In the genomic region with DNA sequence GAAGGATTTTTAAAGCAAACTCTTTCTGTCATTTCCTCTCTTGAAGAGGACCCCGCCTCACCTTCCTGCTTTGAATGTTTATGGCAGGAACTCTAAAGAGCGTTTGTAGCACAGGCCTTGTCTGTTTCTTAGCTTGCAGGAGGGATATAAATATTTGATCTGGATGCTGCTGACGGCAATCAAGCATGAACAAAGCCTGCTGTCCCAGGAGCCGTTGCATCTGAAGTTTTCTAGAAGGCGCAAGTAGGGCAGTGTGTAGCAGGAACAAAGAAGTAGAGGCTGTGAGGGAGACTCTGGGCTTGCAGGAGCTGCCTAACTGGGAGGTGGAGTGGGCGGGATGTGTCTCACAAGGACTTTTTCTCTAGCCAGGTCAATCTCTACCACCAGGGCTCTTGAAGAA, we compare ENCODE assay signal across 24 mouse cellular contexts. TPM values are rescaled to one million over a fixed set of nuclear protein-coding genes. Genes with fewer than 3 reads are reported as not detected.
DNase-seq lines count a peak whose midpoint lies in the region; ATAC-seq and TF ChIP-seq lines count a peak whose summit lies in the region.
"Had no signal": no experiment of that assay in that cellular context is flagged by ENCODE, and none has a peak within 500 bp of the region (broad histone marks: within the 10 kb centered on the region; RNA-seq: fewer than 3 reads in every experiment).

No protein-coding gene starts in this region.

- no peak overlapping the region for H3K4me2 ChIP-seq in kidney, embryonic 15.5 days
- no peak overlapping the region for H3K4me2 ChIP-seq in midbrain, embryonic 13.5 days (replicated peaks)
- H3K4me2 ChIP-seq in liver, postnatal 0 days (ENCODE audit: low read depth, low read length) = no peak overlapping the region
- H3K4me2 ChIP-seq: embryonic facial prominence, embryonic 15.5 days; forebrain, embryonic 13.5 days; heart, embryonic 13.5 days; hindbrain, embryonic 15.5 days; intestine, embryonic 15.5 days; liver, embryonic 12.5 days had no signal

- H3K27ac ChIP-seq in kidney, embryonic 15.5 days = peak overlapping the region; percentile 22; the same call in 1 of the 2 replicates
- peak overlapping the region; percentile 62 for H3K27ac ChIP-seq in midbrain, embryonic 13.5 days
- H3K27ac ChIP-seq in liver, postnatal 0 days (ENCODE audit: low read depth) = no peak overlapping the region
- H3K27ac ChIP-seq: embryonic facial prominence, embryonic 15.5 days; forebrain, embryonic 13.5 days; gastrocnemius, adult 2 months; heart, embryonic 13.5 days; hindbrain, embryonic 15.5 days; intestine, embryonic 15.5 days; liver, embryonic 12.5 days had no signal

- ATAC-seq in kidney, embryonic 15.5 days (replicated peaks; ENCODE audit: low FRiP score) = no peak
- 0 out of 2 replicates have a peak, but pooled peaks have one; percentile 20 for ATAC-seq in midbrain, embryonic 13.5 days
- ATAC-seq in liver, postnatal 0 days = no peak
- ATAC-seq: forebrain, embryonic 13.5 days; intestine, embryonic 15.5 days; liver, embryonic 12.5 days; Patski had no signal

- no peak for TF ChIP-seq POLR2A in brain, embryonic 14.5 days (IDR thresholded peaks at IDR 0.05; ENCODE audit: borderline replicate concordance, extremely low read depth, insufficient read depth, insufficient read length, poor library complexity, severe bottlenecking)

- H3K36me3 ChIP-seq in kidney, embryonic 15.5 days = no peaks in the 10 kb centered on the region
- no peaks in the 10 kb centered on the region for H3K36me3 ChIP-seq in midbrain, embryonic 13.5 days
- no peaks in the 10 kb centered on the region for H3K36me3 ChIP-seq in liver, postnatal 0 days (replicated peaks; ENCODE audit: insufficient read depth, low read length)
- H3K36me3 ChIP-seq: embryonic facial prominence, embryonic 15.5 days; heart, embryonic 13.5 days; hindbrain, embryonic 15.5 days; intestine, embryonic 15.5 days; liver, embryonic 12.5 days had no signal

- H3K9ac ChIP-seq in kidney, embryonic 15.5 days = no peak overlapping the region
- no peak overlapping the region for H3K9ac ChIP-seq in midbrain, embryonic 13.5 days (replicated peaks)
- H3K9ac ChIP-seq in liver, postnatal 0 days (replicated peaks) = no peak overlapping the region
- H3K9ac ChIP-seq: embryonic facial prominence, embryonic 15.5 days; forebrain, embryonic 13.5 days; heart, embryonic 13.5 days; hindbrain, embryonic 15.5 days; intestine, embryonic 15.5 days; liver, embryonic 12.5 days had no signal

- 51% methylated on average over 6 of the region's 6 CpGs for WGBS in kidney, embryonic 15.5 days
- WGBS in midbrain, embryonic 13.5 days = 62% methylated on average over 6 of the region's 6 CpGs
- WGBS in liver, postnatal 0 days (ENCODE audit: insufficient replicate concordance) = 63% methylated on average over 6 of the region's 6 CpGs

- intact Hi-C loops in left cerebral cortex, postnatal 36 days (cut with DNase I) = no loop called here

- no peak for TF ChIP-seq CTCF in brain, embryonic 14.5 days (IDR thresholded peaks at IDR 0.05; ENCODE audit: borderline replicate concordance, extremely low read depth, insufficient read depth, insufficient read length)
- no peak for TF ChIP-seq CTCF in liver, postnatal 0 days (IDR thresholded peaks at IDR 0.05; ENCODE audit: low read depth)

- H3K27me3 ChIP-seq in kidney, embryonic 15.5 days = no peaks in the 10 kb centered on the region
- no peaks in the 10 kb centered on the region for H3K27me3 ChIP-seq in midbrain, embryonic 13.5 days
- H3K27me3 ChIP-seq in liver, postnatal 0 days (ENCODE audit: insufficient read depth, low read length) = no peaks in the 10 kb centered on the region
- H3K27me3 ChIP-seq: embryonic facial prominence, embryonic 15.5 days; forebrain, embryonic 13.5 days; hindbrain, embryonic 15.5 days; intestine, embryonic 15.5 days; liver, embryonic 12.5 days had no signal

- no peak for TF ChIP-seq EP300 in liver, postnatal 0 days (IDR thresholded peaks at IDR 0.05; ENCODE audit: low read depth)

- DNase-seq in kidney, adult 11 months = no peak
- DNase-seq in brain, embryonic 14.5 days (ENCODE audit: low read depth) = peak; percentile 56
- peak; percentile 51 for DNase-seq in retina, embryonic 14.5 days (ENCODE audit: low spot score)
- DNase-seq in liver, postnatal 0 days = no peak
- no peak for DNase-seq in left cerebral cortex, postnatal 36 days (ENCODE audit: low spot score in 2 of 2)
- DNase-seq: adrenal gland, postnatal 10 days; cerebellum, adult 11-12 months; cerebellum, adult 9-11 months; gastrocnemius, adult 2 months; heart, postnatal 10 days; kidney, adult 9 months; kidney, postnatal 14 days; layer of hippocampus, adult 9-11 months; lung, adult 18-20 months; lung, postnatal 14 days had no signal

- no peaks in the 10 kb centered on the region for H3K9me3 ChIP-seq in kidney, embryonic 15.5 days (replicated peaks)
- no peaks in the 10 kb centered on the region for H3K9me3 ChIP-seq in midbrain, embryonic 13.5 days
- H3K9me3 ChIP-seq in liver, postnatal 0 days (ENCODE audit: low read length) = no peaks in the 10 kb centered on the region
- H3K9me3 ChIP-seq: embryonic facial prominence, embryonic 15.5 days; forebrain, embryonic 13.5 days; heart, embryonic 13.5 days; hindbrain, embryonic 15.5 days; intestine, embryonic 15.5 days; liver, embryonic 12.5 days had no signal

- H3K4me1 ChIP-seq in kidney, embryonic 15.5 days = peaks cover 21% of the 10 kb centered on the region
- peaks cover 23% of the 10 kb centered on the region for H3K4me1 ChIP-seq in midbrain, embryonic 13.5 days (replicated peaks)
- no peaks in the 10 kb centered on the region for H3K4me1 ChIP-seq in liver, postnatal 0 days (ENCODE audit: insufficient read depth)
- H3K4me1 ChIP-seq: heart, embryonic 13.5 days; intestine, embryonic 15.5 days; liver, embryonic 12.5 days had no signal

- no peak overlapping the region for H3K4me3 ChIP-seq in kidney, embryonic 15.5 days (replicated peaks)
- no peak overlapping the region for H3K4me3 ChIP-seq in midbrain, embryonic 13.5 days (replicated peaks)
- no peak overlapping the region for H3K4me3 ChIP-seq in liver, postnatal 0 days (ENCODE audit: low read depth, low read length)
- H3K4me3 ChIP-seq: embryonic facial prominence, embryonic 15.5 days; forebrain, embryonic 13.5 days; gastrocnemius, adult 2 months; heart, embryonic 13.5 days; hindbrain, embryonic 15.5 days; intestine, embryonic 15.5 days; liver, embryonic 12.5 days had no signal

RNA-seq across cellular contexts. Expression of gene Trub1, which starts 50.4 kb away (rescaled TPM):
- polyA plus RNA-seq in kidney, embryonic 15.5 days (2015; fragmentation: Nextera tagmentation; extraction: Ambion mirVana) = 28.2 and 30.6 TPM in 2 replicates
- polyA plus RNA-seq in brain, embryonic 14.5 days (2012; rRNA removed) = 19.8 and 21.6 TPM in 2 replicates
- 14.2 and 15.1 TPM in 2 replicates for polyA plus RNA-seq in midbrain, embryonic 13.5 days (2015; fragmentation: Nextera tagmentation; extraction: Ambion mirVana)
- 7.7 and 8.6 TPM in 2 replicates for polyA plus RNA-seq in liver, postnatal 0 days (2015; fragmentation: Nextera tagmentation; extraction: Ambion mirVana)
- total RNA-seq in left cerebral cortex, postnatal 36 days (2021) = 10 to 100 TPM; 19.2 to 20.6 TPM

Comparison
In these comparisons a context has a peak if more than half of its experiments do, and no peak if none do; other contexts are left out.
1. DNase-seq: peak in brain, embryonic 14.5 days (single experiment) and retina, embryonic 14.5 days (single experiment); none in kidney, adult 11 months (single experiment), liver, postnatal 0 days (single experiment) and left cerebral cortex, postnatal 36 days (0 of 2).